Mouse (Mus musculus) CH12.LX (cell line): ENCODE data around the gene 1700042G07Rik.

ENCODE experiments used
- CHD1 ChIP-seq: IDR thresholded peaks from 2 replicates; pipeline ENCODE4 v1.6.1; 2012; ENCODE audit warnings: low read depth, low read length, improper control_type of control experiment, inconsistent platforms
- CTCF ChIP-seq, 2 experiments: IDR thresholded peaks in 1 of 2; conservative IDR thresholded peaks in 1 of 2; 2 replicates each; pipeline ENCODE4 v1.5.1; 2011 to 2012; ENCODE audit warnings: low read depth in 2 of 2, low read length in 2 of 2, improper control_type of control experiment in 1 of 2, inconsistent platforms in 1 of 2, mild to moderate bottlenecking in 1 of 2, moderate library complexity in 1 of 2
- E2F4 ChIP-seq: IDR thresholded peaks from 2 replicates; pipeline ENCODE4 v1.6.1; 2011; ENCODE audit warnings: low read depth, low read length, improper control_type of control experiment; ENCODE audit not compliant: insufficient replicate concordance
- IRF4 ChIP-seq: IDR thresholded peaks from 2 replicates; pipeline ENCODE4 v1.6.1; 2014; ENCODE audit warnings: low read depth, mild to moderate bottlenecking, inconsistent platforms, low read length, improper control_type of control experiment
- KAT2A ChIP-seq: IDR thresholded peaks from 2 replicates; pipeline ENCODE4 v1.6.1; 2012; ENCODE audit warnings: low read length, improper control_type of control experiment, inconsistent platforms; ENCODE audit not compliant: insufficient replicate concordance
- MAFK ChIP-seq: IDR thresholded peaks from 2 replicates; pipeline ENCODE4 v1.6.1; 2011; ENCODE audit warnings: low read length, improper control_type of control experiment; ENCODE audit not compliant: insufficient replicate concordance
- MAX ChIP-seq: IDR thresholded peaks from 2 replicates; pipeline ENCODE4 v1.6.1; 2011; ENCODE audit warnings: low read length, improper control_type of control experiment
- MAZ ChIP-seq: IDR thresholded peaks from 2 replicates; pipeline ENCODE4 v1.6.1; 2012; ENCODE audit warnings: low read depth, mild to moderate bottlenecking, inconsistent platforms, low read length, improper control_type of control experiment, moderate library complexity
- MYC ChIP-seq: IDR thresholded peaks from 2 replicates; pipeline ENCODE4 v1.6.1; 2011; ENCODE audit warnings: low read depth, mild to moderate bottlenecking, improper control_type of control experiment, low read length
- NRF1 ChIP-seq: IDR thresholded peaks from 2 replicates; pipeline ENCODE4 v1.6.1; 2014; ENCODE audit warnings: low read depth, mild to moderate bottlenecking, inconsistent platforms, low read length, improper control_type of control experiment, moderate library complexity
- POLR2A ChIP-seq: IDR thresholded peaks from 2 replicates; pipeline ENCODE4 v1.6.1; 2011; ENCODE audit warnings: low read depth, mild to moderate bottlenecking, improper control_type of control experiment, low read length
- POLR2AphosphoS2 ChIP-seq: IDR thresholded peaks from 2 replicates; pipeline ENCODE4 v1.6.1; 2011; ENCODE audit warnings: low read depth, low read length, improper control_type of control experiment
- TCF12 ChIP-seq: IDR thresholded peaks from 2 replicates; pipeline ENCODE4 v1.6.1; 2014; ENCODE audit warnings: low read depth, mild to moderate bottlenecking, inconsistent platforms, low read length, improper control_type of control experiment

DNA sequence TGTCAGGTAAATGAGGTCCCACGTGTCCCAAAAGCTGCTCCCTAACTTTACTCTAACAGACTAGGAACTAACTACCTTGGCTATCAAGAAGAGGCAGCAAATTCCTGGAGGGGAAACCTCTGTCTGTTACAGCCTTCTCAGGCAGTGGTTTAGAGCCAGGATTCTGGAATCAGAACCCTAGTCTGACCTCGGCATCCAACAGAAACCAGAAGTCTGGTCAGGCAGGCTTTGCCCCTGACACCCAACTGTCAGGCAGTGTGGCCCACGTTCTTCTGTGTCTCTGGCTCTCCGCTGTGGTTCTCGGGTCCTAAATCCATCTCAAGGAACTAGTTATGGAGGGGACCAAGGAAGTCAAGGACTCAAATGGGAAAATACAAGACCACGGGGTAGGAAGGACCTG is 21.9 kb upstream of the 1700042G07Rik start, which contains the start of gene Lurap1:
- TF ChIP-seq CHD1 (no peak), IRF4 (no peak), MAZ (no peak), CTCF (conservative IDR thresholded peaks at IDR 0.05 in 1 of 2, IDR thresholded peaks at IDR 0.05 in 1 of 2; ENCODE audit: low read depth in 2 of 2, low read length in 2 of 2) (no peak), TCF12 (no peak), KAT2A (no peak), NRF1 (no peak), MAFK (no peak), POLR2A (no peak), POLR2AphosphoS2 (no peak), MYC (no peak), E2F4 (no peak), MAX (no peak; the same call in 1 of the 2 replicates)
